Mouse (Mus musculus) cerebellum, adult 2 months (tissue): ENCODE data around the gene Dok5.

Experiments used
- CTCF ChIP-seq: fragments of 200-500 bp; IDR thresholded peaks from 2 replicates; pipeline ENCODE4 v1.5.1; 2011; ENCODE audit warnings: low read depth, mild to moderate bottlenecking, control low read depth, low read length, moderate library complexity, borderline replicate concordance; ENCODE audit not compliant: insufficient read depth
- POLR2A ChIP-seq: fragments of 200-500 bp; IDR thresholded peaks from 2 replicates; pipeline ENCODE4 v1.6.1; 2011; ENCODE audit warnings: low read length, control low read depth, borderline replicate concordance; ENCODE audit not compliant: insufficient read depth

- TF ChIP-seq POLR2A (no peak), CTCF (no peak)
Measured at GRCm38 (mm10) chr2:170862799-170863198, 131.2 kb downstream of the Dok5 start.
